Mouse (Mus musculus): ENCODE measurements around the gene Ap3b1.

The Ap3b1 gene

GRCm38 (mm10) chr13:94539851-94540646 is 181.3 kb downstream of the Ap3b1 start:
- no peak for DNase-seq (ENCODE audit: low spot score)

GRCm38 (mm10) chr13:94542061-94542460 is 183.3 kb downstream of the Ap3b1 start:
- DNase-seq (ENCODE audit: low spot score): no peak

GRCm38 (mm10) chr13:94544211-94544610 is 185.5 kb downstream of the Ap3b1 start:
- no peak for DNase-seq (ENCODE audit: low spot score)

- no peak for DNase-seq (ENCODE audit: low spot score)
Observed at GRCm38 (mm10) chr13:94545739-94546138, 187.0 kb downstream of the Ap3b1 start.

GRCm38 (mm10) chr13:94546246-94546645 is 187.5 kb downstream of the Ap3b1 start:
- DNase-seq (ENCODE audit: low spot score): no peak

GRCm38 (mm10) chr13:94549580-94549979 is 190.8 kb downstream of the Ap3b1 start:
- no peak for DNase-seq (ENCODE audit: low spot score)

- DNase-seq (ENCODE audit: low spot score): no peak
Observed at GRCm38 (mm10) chr13:94550037-94550436, 191.3 kb downstream of the Ap3b1 start.

GRCm38 (mm10) chr13:94560011-94560410 is 201.3 kb downstream of the Ap3b1 start:
- DNase-seq (ENCODE audit: low spot score): peak; percentile 81

GRCm38 (mm10) chr13:94560878-94561277 is 202.1 kb downstream of the Ap3b1 start:
- DNase-seq (ENCODE audit: low spot score): no peak

- no peak for DNase-seq (ENCODE audit: low spot score)
Observed at GRCm38 (mm10) chr13:94562652-94563339, 204.0 kb downstream of the Ap3b1 start.

GRCm38 (mm10) chr13:94563836-94564235 is 205.1 kb downstream of the Ap3b1 start:
- no peak for DNase-seq (ENCODE audit: low spot score)

- no peak for DNase-seq (ENCODE audit: low spot score)
Observed at GRCm38 (mm10) chr13:94564351-94564994, 205.7 kb downstream of the Ap3b1 start.

GRCm38 (mm10) chr13:94565176-94565575 is 206.4 kb downstream of the Ap3b1 start:
- no peak for DNase-seq (ENCODE audit: low spot score)

GRCm38 (mm10) chr13:94565616-94566015 is 206.9 kb downstream of the Ap3b1 start:
- DNase-seq (ENCODE audit: low spot score): no peak

GRCm38 (mm10) chr13:94567739-94568138 is 209.0 kb downstream of the Ap3b1 start:
- no peak for DNase-seq (ENCODE audit: low spot score)

GRCm38 (mm10) chr13:94571001-94571400 is 212.2 kb downstream of the Ap3b1 start:
- DNase-seq (ENCODE audit: low spot score): no peak

- DNase-seq (ENCODE audit: low spot score): no peak
Observed at GRCm38 (mm10) chr13:94573356-94573755, 214.6 kb downstream of the Ap3b1 start.

- DNase-seq (ENCODE audit: low spot score): no peak
Observed at GRCm38 (mm10) chr13:94573833-94574232, 215.1 kb downstream of the Ap3b1 start.

GRCm38 (mm10) chr13:94575607-94576398 is 217.0 kb downstream of the Ap3b1 start:
- no peak for DNase-seq (ENCODE audit: low spot score)

- no peak for DNase-seq (ENCODE audit: low spot score)
Observed at GRCm38 (mm10) chr13:94576399-94577176, 217.8 kb downstream of the Ap3b1 start.

GRCm38 (mm10) chr13:94577177-94577540 is 218.4 kb downstream of the Ap3b1 start:
- no peak for DNase-seq (ENCODE audit: low spot score)
